Mouse (Mus musculus) G1E (cell line): ENCODE measurements at regions not wholly inside any gene's neighbourhood (a gene's known extent, or its start where the extent isn't known, plus 50 kb on each side); places are given as distances from the start of the nearest gene placed in this dataset.

Source experiments
- ATAC-seq: 2 replicates; pipeline ENCODE4 v1.8.0; 2016; ENCODE audit warnings: mild to moderate bottlenecking; ENCODE audit not compliant: insufficient number of reproducible peaks, poor library complexity, low FRiP score, severe bottlenecking; ENCODE audit errors: extremely low read depth
- DNase-seq: peaks from one replicate; pipeline ENCODE4 v3.0.0; 2012; ENCODE audit warnings: low spot score
- H3K27me3 ChIP-seq: 2 replicates; pipeline ENCODE4 v1.6.1; 2012; ENCODE audit warnings: mild to moderate bottlenecking, low read length, inconsistent platforms; ENCODE audit not compliant: insufficient read depth
- H3K36me3 ChIP-seq: replicated peaks from 2 replicates; pipeline ENCODE3; 2012; ENCODE audit warnings: mild to moderate bottlenecking, inconsistent platforms
- H3K4me1 ChIP-seq: 2 replicates; pipeline ENCODE4 v1.6.1; 2012; ENCODE audit warnings: low read depth, low read length, inconsistent platforms, mixed read lengths; ENCODE audit not compliant: insufficient read depth
- H3K4me3 ChIP-seq: 2 replicates; pipeline ENCODE4 v1.5.1; 2012; ENCODE audit warnings: low read depth, mild to moderate bottlenecking, inconsistent platforms, low read length, moderate library complexity, mixed read lengths
- H3K9me3 ChIP-seq: replicated peaks from 2 replicates; pipeline ENCODE4 v1.6.1; 2012; ENCODE audit warnings: inconsistent platforms
- CTCF ChIP-seq: IDR thresholded peaks from 2 replicates; pipeline ENCODE4 v1.5.1; 2012; ENCODE audit warnings: low read depth, low read length, inconsistent platforms, mixed read lengths
- GATA1 ChIP-seq: IDR thresholded peaks from 2 replicates; pipeline ENCODE4 v1.6.1; 2012; ENCODE audit warnings: borderline replicate concordance, low read length, inconsistent platforms, mixed read lengths
- GATA2 ChIP-seq: IDR thresholded peaks from 2 replicates; pipeline ENCODE4 v1.6.1; 2012; ENCODE audit warnings: low read depth, low read length, inconsistent platforms, borderline replicate concordance
- POLR2AphosphoS5 ChIP-seq: IDR thresholded peaks from 2 replicates; pipeline ENCODE4 v1.6.1; 2012; ENCODE audit warnings: low read depth, low read length, inconsistent platforms; ENCODE audit not compliant: insufficient replicate concordance
- TAL1 ChIP-seq: conservative IDR thresholded peaks from 2 replicates; pipeline ENCODE4 v1.6.1; 2012; ENCODE audit warnings: low read depth, low read length, inconsistent platforms, mixed read lengths

DNA sequence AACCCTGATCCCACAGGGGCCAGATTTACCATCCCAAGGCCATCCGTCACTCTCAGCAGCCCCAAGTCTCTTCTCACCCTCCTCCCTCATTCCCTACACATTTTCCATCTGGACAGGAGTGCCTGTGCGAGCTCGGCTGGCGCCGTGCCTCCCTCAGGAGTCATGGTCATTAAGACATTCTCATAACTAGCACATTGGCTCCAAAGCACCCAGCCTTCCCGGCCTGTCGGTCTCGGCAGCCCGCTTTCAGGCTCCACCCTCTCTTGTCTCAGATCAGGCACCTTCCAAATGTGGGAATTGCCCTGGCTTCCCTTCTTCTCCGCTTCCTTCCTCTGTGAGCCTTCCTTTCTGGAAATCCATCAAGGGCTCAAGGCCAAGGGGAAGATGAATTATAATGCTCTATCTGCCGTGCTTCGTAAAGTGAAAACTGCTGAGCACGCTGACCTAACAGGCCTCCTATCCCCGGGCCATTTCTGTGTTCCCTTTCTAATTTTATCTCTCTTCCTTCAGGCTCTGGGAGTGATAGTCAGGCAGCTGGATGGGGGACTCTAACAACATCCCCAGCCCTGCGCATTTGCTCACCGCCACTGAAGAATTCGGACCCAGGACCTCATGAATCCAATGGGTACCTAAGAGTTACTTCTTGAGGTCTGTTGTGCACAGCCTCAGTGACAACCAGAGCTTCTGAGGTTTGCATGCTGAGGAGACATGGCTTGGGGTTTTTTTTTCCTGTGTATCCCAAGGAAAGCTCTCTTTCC, 130.2 kb upstream of the Six2 start:
- H3K9me3 ChIP-seq = peaks cover 8% of the 10 kb centered on the region
- ATAC-seq = no peak
- H3K4me1 ChIP-seq = no peaks in the 10 kb centered on the region
- TF ChIP-seq GATA1 = no peak
- no peak for TF ChIP-seq CTCF
- no peaks in the 10 kb centered on the region for H3K36me3 ChIP-seq
- no peak for DNase-seq
- H3K27me3 ChIP-seq = no peaks in the 10 kb centered on the region; the same call in 1 of the 2 replicates
- no peak overlapping the region for H3K4me3 ChIP-seq

DNA sequence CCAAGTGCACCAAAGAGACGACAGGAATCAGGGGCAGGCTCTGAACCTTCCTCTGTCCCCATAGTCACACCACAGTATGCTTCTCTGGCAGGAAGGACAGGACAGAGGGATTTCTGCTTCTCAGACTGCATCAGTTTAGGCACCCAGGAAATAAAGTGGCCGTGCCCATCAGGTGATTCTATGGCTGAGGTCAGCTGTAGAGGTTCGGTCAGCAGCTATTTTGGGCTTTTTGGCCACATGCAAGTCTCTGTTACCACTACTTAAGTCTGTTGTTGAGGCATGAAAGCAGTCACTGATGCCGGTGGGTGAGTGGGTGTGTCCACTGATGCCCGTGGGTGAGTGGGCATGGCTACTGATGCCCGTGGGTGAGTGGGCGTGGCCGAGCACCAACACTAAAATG, 128.4 kb upstream of the Six2 start:
- DNase-seq = no peak

GRCm38 (mm10) chr17:85816056-85816455, 128.0 kb upstream of the Six2 start:
- peaks cover 8% of the 10 kb centered on the region for H3K9me3 ChIP-seq
- no peaks in the 10 kb centered on the region; the same call in 1 of the 2 replicates for H3K27me3 ChIP-seq
- no peak for ATAC-seq
- H3K4me1 ChIP-seq = no peaks in the 10 kb centered on the region
- H3K36me3 ChIP-seq = no peaks in the 10 kb centered on the region
- TF ChIP-seq POLR2AphosphoS5 (no peak), CTCF (no peak), GATA1 (no peak), TAL1 (no peak), GATA2 (no peak)
- no peak for DNase-seq
- no peak overlapping the region for H3K4me3 ChIP-seq

More for the DNA sequence above, 128.4 kb upstream of the Six2 start:
- ATAC-seq = no peak
- TF ChIP-seq POLR2AphosphoS5 (no peak), CTCF (no peak), TAL1 (no peak), GATA2 (no peak), GATA1 (no peak)
- H3K27me3 ChIP-seq = no peaks in the 10 kb centered on the region; the same call in 1 of the 2 replicates
- no peaks in the 10 kb centered on the region for H3K36me3 ChIP-seq
- no peaks in the 10 kb centered on the region for H3K4me1 ChIP-seq
- peaks cover 8% of the 10 kb centered on the region for H3K9me3 ChIP-seq
- H3K4me3 ChIP-seq = no peak overlapping the region

- Histone ChIP-seq H3K9me3 (no peaks in the 10 kb centered on the region), H3K27me3 (no peaks in the 10 kb centered on the region), H3K4me3 (no peak overlapping the region), H3K36me3 (no peaks in the 10 kb centered on the region), H3K4me1 (no peaks in the 10 kb centered on the region)
- TF ChIP-seq GATA2 (no peak), CTCF (no peak), TAL1 (no peak), POLR2AphosphoS5 (no peak)
- ATAC-seq (no peak), DNase-seq (no peak)
These were observed 120.5 kb upstream of the Six2 start for GRCm38 (mm10) chr17:85808580-85808979.

- no peak for DNase-seq
- no peak for TF ChIP-seq GATA2
- peaks cover under 1% of the 10 kb centered on the region; the same call in 1 of the 2 replicates for H3K27me3 ChIP-seq
These were observed 117.8 kb upstream of the Six2 start for GRCm38 (mm10) chr17:85805726-85806359.

DNA sequence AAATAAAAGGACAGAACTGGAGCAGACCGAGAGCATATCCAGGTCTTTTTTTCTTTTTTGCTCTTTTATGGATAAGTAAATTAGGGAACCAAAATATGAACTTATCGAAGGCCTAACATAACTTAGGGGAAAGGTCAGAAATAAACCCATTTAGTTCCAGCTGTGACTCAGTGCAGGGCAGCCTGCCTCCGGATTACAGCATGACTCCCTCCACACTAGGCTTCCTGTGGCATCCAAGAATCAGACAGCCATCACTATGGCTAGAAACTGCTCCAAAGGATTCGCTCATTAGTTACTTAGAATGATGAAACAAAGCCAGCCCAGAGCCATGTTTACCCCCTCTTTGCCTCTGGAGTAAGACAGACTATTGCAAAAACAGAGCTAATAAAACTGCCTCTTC, 116.6 kb upstream of the Six2 start:
- H3K4me1 ChIP-seq = no peaks in the 10 kb centered on the region
- no peaks in the 10 kb centered on the region for H3K9me3 ChIP-seq
- H3K4me3 ChIP-seq = no peak overlapping the region
- TF ChIP-seq POLR2AphosphoS5 (no peak), GATA1 (no peak), TAL1 (no peak), GATA2 (no peak), CTCF (no peak)
- no peak for DNase-seq
- no peaks in the 10 kb centered on the region for H3K36me3 ChIP-seq
- ATAC-seq = no peak
- H3K27me3 ChIP-seq = peaks cover 11% of the 10 kb centered on the region; the same call in 1 of the 2 replicates

More at GRCm38 (mm10) chr17:85805726-85806359, 117.8 kb upstream of the Six2 start:
- no peaks in the 10 kb centered on the region for H3K9me3 ChIP-seq
- no peaks in the 10 kb centered on the region for H3K4me1 ChIP-seq
- no peak overlapping the region for H3K4me3 ChIP-seq
- no peaks in the 10 kb centered on the region for H3K36me3 ChIP-seq
- no peak for ATAC-seq
